Mouse (Mus musculus) lung, postnatal 0 days (tissue): ENCODE results near the gene Pafah1b3.

Experiments
- CTCF ChIP-seq: IDR thresholded peaks from 2 replicates; pipeline ENCODE4 v1.5.1; 2016; ENCODE audit warnings: antibody characterized with exemption, mild to moderate bottlenecking
- EP300 ChIP-seq: IDR thresholded peaks from 2 replicates; pipeline ENCODE4 v1.6.1; 2016; ENCODE audit warnings: antibody characterized with exemption, mild to moderate bottlenecking, control low read depth

GRCm38 (mm10) chr7:25294495-25294894, 3.3 kb downstream of the Pafah1b3 start:
- TF ChIP-seq EP300, result no peak
- no peak for TF ChIP-seq CTCF
